Mouse (Mus musculus): ENCODE results near the gene Sgf29.

Gene Sgf29

GRCm38 (mm10) chr7:126704121-126704980 is 55.2 kb downstream of the Sgf29 start:
- DNase-seq (ENCODE audit: low read depth, low spot score), result no peak

- no peak for DNase-seq (ENCODE audit: low read depth, low spot score)
Observed at GRCm38 (mm10) chr7:126707442-126708174, 58.5 kb downstream of the Sgf29 start, which contains the start of gene Coro1a. Gene Coro1a (minus strand): TSS chr7:126707787.

- no peak for DNase-seq (ENCODE audit: low read depth, low spot score)
Observed at GRCm38 (mm10) chr7:126708175-126708952, 59.3 kb downstream of the Sgf29 start.

- DNase-seq (ENCODE audit: low read depth, low spot score), result no peak
Observed at GRCm38 (mm10) chr7:126710266-126710665, 61.2 kb downstream of the Sgf29 start.

- no peak for DNase-seq (ENCODE audit: low read depth, low spot score)
Observed at GRCm38 (mm10) chr7:126711910-126712309, 62.8 kb downstream of the Sgf29 start.

- DNase-seq (ENCODE audit: low read depth, low spot score), result no peak
Observed at GRCm38 (mm10) chr7:126715679-126716078, 66.6 kb downstream of the Sgf29 start.

- no peak for DNase-seq (ENCODE audit: low read depth, low spot score)
Observed at GRCm38 (mm10) chr7:126717566-126717965, 68.5 kb downstream of the Sgf29 start.

GRCm38 (mm10) chr7:126718787-126719337 is 69.8 kb downstream of the Sgf29 start:
- no peak for DNase-seq (ENCODE audit: low read depth, low spot score)

- no peak for DNase-seq (ENCODE audit: low read depth, low spot score)
Observed at GRCm38 (mm10) chr7:126721635-126722034, 72.5 kb downstream of the Sgf29 start.

All from WW6 (cell line).